In the genomic region with DNA sequence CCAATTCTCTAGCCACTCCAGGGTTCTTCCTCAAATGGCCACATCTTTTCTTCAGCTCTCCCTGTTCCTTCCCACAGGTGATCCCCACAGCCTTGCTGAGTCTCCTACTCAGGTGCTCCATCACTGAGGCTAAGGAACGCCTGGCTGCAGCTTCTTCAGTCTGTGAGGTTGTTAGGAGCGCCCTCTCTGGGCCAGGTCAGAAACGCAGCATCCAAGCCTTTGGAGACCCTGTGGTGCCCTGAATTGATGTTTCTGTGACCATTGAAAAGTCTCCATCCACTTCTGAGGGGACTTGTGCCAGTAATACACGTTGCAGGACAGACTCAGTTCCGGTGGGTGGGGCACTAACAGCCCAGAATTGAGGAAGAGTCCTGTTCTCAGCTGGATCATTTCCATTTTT, we compare ENCODE assay signal across 10 mouse cellular contexts. TPM values are rescaled to one million over a fixed set of nuclear protein-coding genes. Genes with fewer than 3 reads are reported as not detected.
DNase-seq lines count a peak whose midpoint lies in the region.
"Had no signal": no experiment of that assay in that cellular context is flagged by ENCODE, and none has a peak within 500 bp of the region (broad histone marks: within the 10 kb centered on the region; RNA-seq: fewer than 3 reads in every experiment).

No protein-coding gene starts in this region.

- peak; percentile 87 for DNase-seq in heart, adult 11 months
- no peak for DNase-seq in heart, postnatal 14 days
- peak; percentile 6 for DNase-seq in ovary, postnatal 36 days (ENCODE audit: low spot score)
- no peak for DNase-seq in ovary, adult 18-20 months (ENCODE audit: low spot score)
- DNase-seq in kidney, postnatal 36 days, result peak; percentile 8 to 50
- DNase-seq in thymus, postnatal 4 days, result peak; percentile 45
- no peak for DNase-seq in left cerebral cortex, adult 11 months (ENCODE audit: low spot score)
- no peak for DNase-seq in gastrocnemius, adult 18-20 months (ENCODE audit: low spot score)
- DNase-seq: gastrocnemius, postnatal 14 days had no signal

- intact Hi-C loops in heart, postnatal 14 days (cut with DNase I), result loop anchor here (5.0 to 10.0 kb wide), 2 partner anchors 110 to 142 kb away; a partner anchor contains a TSS

RNA-seq across cellular contexts. Expression of a gene that starts 29.6 kb away (rescaled TPM):
- total RNA-seq in heart, postnatal 14 days (2021), result not detected
- not detected for total RNA-seq in gastrocnemius, adult 18-20 months (2021)
- total RNA-seq: gastrocnemius, postnatal 14 days; left cerebral cortex, adult 18-20 months had no signal

RNA-seq across cellular contexts. Expression of a gene that starts 31.0 kb away (rescaled TPM):
- 1 to 10 TPM; 2.4 to 5.0 TPM for total RNA-seq in heart, postnatal 14 days (2021)
- total RNA-seq in gastrocnemius, adult 18-20 months (2021), result 1 to 10 TPM; 1.5 to 1.6 TPM

RNA-seq across cellular contexts. Expression of a gene that starts 35.9 kb away (rescaled TPM):
- total RNA-seq in heart, postnatal 14 days (2021), result 10 to 100 TPM; 37.2 to 42.3 TPM
- 10 to 100 TPM; 26.2 to 26.9 TPM for total RNA-seq in gastrocnemius, adult 18-20 months (2021)

Comparison
In these comparisons a context has a peak if more than half of its experiments do, and no peak if none do; other contexts are left out.
1. DNase-seq: peak in heart, adult 11 months (single experiment), ovary, postnatal 36 days (single experiment), kidney, postnatal 36 days (2 of 2) and thymus, postnatal 4 days (single experiment); none in heart, postnatal 14 days (0 of 2), ovary, adult 18-20 months (single experiment), left cerebral cortex, adult 11 months (single experiment) and gastrocnemius, adult 18-20 months (single experiment).